Mouse (Mus musculus) thymus, adult 2 months (tissue): ENCODE data around the gene Zscan25.
"Not testable (repeated sequence)": the region's sequence is repeated elsewhere in the genome, so short reads cannot be mapped to it uniquely, and the experiment has no call there.

Source experiments
- CTCF ChIP-seq: fragments of 200-500 bp; IDR thresholded peaks from 2 replicates; pipeline ENCODE4 v1.5.1; 2012; ENCODE audit warnings: mild to moderate bottlenecking, control low read depth, low read length, moderate library complexity, borderline replicate concordance; ENCODE audit not compliant: control insufficient read depth, poor library complexity, insufficient read depth; ENCODE audit errors: extremely low read depth
- POLR2A ChIP-seq: fragments of 200-500 bp; IDR thresholded peaks from 2 replicates; pipeline ENCODE4 v1.6.1; 2012; ENCODE audit warnings: mild to moderate bottlenecking, low read length, control low read depth, moderate library complexity; ENCODE audit not compliant: control insufficient read depth, poor library complexity, insufficient read depth; ENCODE audit errors: extremely low read depth

GRCm38 (mm10) chr5:145301796-145302195 lies 21.5 kb downstream of the Zscan25 start:
- not testable (repeated sequence) for TF ChIP-seq POLR2A, CTCF
